Mouse (Mus musculus) spleen, postnatal 0 days (tissue): ENCODE data around the gene Msx3. TPM values are rescaled to one million over a fixed set of nuclear protein-coding genes. Genes with fewer than 3 reads are reported as not detected.

Source experiments
- polyA plus RNA-seq: library from polyadenylated mRNA; unstranded; fragments of >200 nt; fragmentation: Nextera tagmentation; extraction: Ambion mirVana; gene quantifications from 2 replicates; pipeline ENCODE4 v1.2.1, GENCODE M21; 2015

Msx3 gene
- not detected in 2 replicates for polyA plus RNA-seq

GRCm38 (mm10) chr7:140048361-140049114 is at the start of gene Msx3:
Gene Msx3, minus strand, starts transcription at chr7:140049089.

GRCm38 (mm10) chr7:140092924-140093528 is 44.1 kb upstream of the Msx3 start, which contains the start of gene Prap1:
Gene Prap1, plus strand, starts transcription at chr7:140093395.

GRCm38 (mm10) chr7:140082242-140082678 is 33.4 kb upstream of the Msx3 start, which contains the start of gene Caly:
Gene Caly, minus strand, starts transcription at chr7:140082548.

GRCm38 (mm10) chr7:140036281-140037170 is 12.4 kb downstream of the Msx3 start, which contains the start of the genes Zfp511 and Tubgcp2:
Gene Zfp511, plus strand, starts transcription at chr7:140036391.
Gene Tubgcp2, minus strand, starts transcription at chr7:140036669.

Other genes starting within 250 kb of the Msx3 start
- 0.40 and 1.5 TPM in 2 replicates for gene Adgra1, start 214.9 kb downstream of the Msx3 start, polyA plus RNA-seq
- not detected in 2 replicates for gene Kndc1, start 154.4 kb downstream of the Msx3 start, polyA plus RNA-seq
- gene Utf1, start 105.3 kb downstream of the Msx3 start, polyA plus RNA-seq = not detected in 2 replicates
- gene 6430531B16Rik, start 70.3 kb downstream of the Msx3 start, polyA plus RNA-seq = 0.57 and 0.61 TPM in 2 replicates
- 8.6 and 11.5 TPM in 2 replicates for gene Adam8, start 56.5 kb downstream of the Msx3 start, polyA plus RNA-seq
- 21.9 and 22.6 TPM in 2 replicates for gene Zfp511, start 12.7 kb downstream of the Msx3 start, polyA plus RNA-seq
- 28.0 TPM in 2 replicates for gene Tubgcp2, start 12.4 kb downstream of the Msx3 start, polyA plus RNA-seq
- gene Caly, start 33.5 kb upstream of the Msx3 start, polyA plus RNA-seq = 0.23 and 0.30 TPM in 2 replicates
- not detected in 2 replicates for gene Prap1, start 44.3 kb upstream of the Msx3 start, polyA plus RNA-seq
- gene Fuom, start 53.4 kb upstream of the Msx3 start, polyA plus RNA-seq = 9.7 and 10.0 TPM in 2 replicates
- 14.4 and 15.9 TPM in 2 replicates for gene Paox, start 66.7 kb upstream of the Msx3 start, polyA plus RNA-seq
- gene Echs1, start 67.4 kb upstream of the Msx3 start, polyA plus RNA-seq = 45.9 and 53.3 TPM in 2 replicates
- gene Mtg1, start 88.5 kb upstream of the Msx3 start, polyA plus RNA-seq = 16.9 and 18.4 TPM in 2 replicates
- 0.04 TPM in 1 of 2 replicates, not detected in the other for gene Sprn, start 105.8 kb upstream of the Msx3 start, polyA plus RNA-seq
- gene Olfr522, start 115.7 kb upstream of the Msx3 start, polyA plus RNA-seq = not detected in 2 replicates
- not detected in 2 replicates for gene Olfr523, start 124.1 kb upstream of the Msx3 start, polyA plus RNA-seq
- gene Olfr524, start 156.9 kb upstream of the Msx3 start, polyA plus RNA-seq = not detected in 2 replicates
- gene Cd163l1, start 169.2 kb upstream of the Msx3 start, polyA plus RNA-seq = 0.65 and 1.1 TPM in 2 replicates
- 0.04 and 0.07 TPM in 2 replicates for gene 5830411N06Rik, start 198.2 kb upstream of the Msx3 start, polyA plus RNA-seq